Mouse (Mus musculus) leukemia stem cell, adult 10-12 weeks (primary cell): ENCODE results near the gene Iqgap3. TPM values are rescaled to one million over a fixed set of nuclear protein-coding genes. Genes with fewer than 3 reads are reported as not detected.

Experiments
- polyA plus RNA-seq: library from polyadenylated mRNA; stranded (reverse); fragments of >175 nt; gene quantifications from 2 replicates; pipeline ENCODE4 v1.2.3, GENCODE M21; 2012; ENCODE audit warnings: low replicate concordance

Iqgap3 gene
- polyA plus RNA-seq = 5.7 and 16.2 TPM in 2 replicates

DNA sequence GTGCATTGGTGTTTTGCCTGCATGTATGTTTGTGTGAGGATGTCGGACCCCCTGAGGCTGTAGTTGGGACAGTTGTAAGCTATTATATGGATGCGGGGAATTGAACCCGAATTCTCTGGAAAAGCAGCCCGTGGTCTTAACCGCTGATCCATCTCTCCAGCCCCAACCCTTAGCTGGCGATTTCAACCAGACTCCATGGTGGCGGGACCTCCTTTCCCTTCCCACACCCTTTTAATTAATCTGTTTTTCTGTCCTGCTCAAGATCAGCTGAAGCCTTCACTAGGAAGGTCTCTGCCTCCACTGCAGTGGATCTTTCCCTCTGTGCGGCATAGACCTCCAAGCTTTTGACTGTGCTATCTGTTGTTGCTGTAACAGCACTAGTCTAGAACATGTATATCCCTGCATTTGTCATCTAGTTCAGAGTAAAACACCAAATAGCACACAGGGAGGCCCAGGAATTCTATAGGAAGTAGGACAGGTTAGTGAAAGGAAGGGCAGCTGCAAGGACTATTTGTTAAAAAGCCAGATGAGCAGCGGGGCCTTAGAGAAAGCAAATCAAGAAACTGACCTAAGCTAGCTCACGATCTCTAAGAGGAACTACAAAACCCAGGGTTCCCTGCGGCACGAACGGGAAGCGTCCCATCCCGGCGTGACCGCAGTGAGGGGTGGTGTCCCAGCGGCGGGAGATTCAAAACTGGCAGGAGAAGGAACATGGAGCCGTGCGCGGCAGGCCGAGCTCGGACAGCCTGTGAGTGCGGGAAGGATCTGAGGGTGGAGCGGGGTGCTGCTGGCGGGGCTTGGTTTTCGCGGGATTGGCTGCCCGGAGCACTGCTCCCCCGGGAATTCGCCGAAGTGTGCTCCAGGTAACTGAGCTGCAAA is at the start of gene Iqgap3:
Iqgap3 (plus strand) TSS at position 627 of the 879 bp plus-strand sequence.

GRCm38 (mm10) chr3:88042661-88043421 is 38.9 kb upstream of the Iqgap3 start, which contains the start of gene Gpatch4:
Gene Gpatch4 (plus strand): TSS chr3:88043108.

DNA sequence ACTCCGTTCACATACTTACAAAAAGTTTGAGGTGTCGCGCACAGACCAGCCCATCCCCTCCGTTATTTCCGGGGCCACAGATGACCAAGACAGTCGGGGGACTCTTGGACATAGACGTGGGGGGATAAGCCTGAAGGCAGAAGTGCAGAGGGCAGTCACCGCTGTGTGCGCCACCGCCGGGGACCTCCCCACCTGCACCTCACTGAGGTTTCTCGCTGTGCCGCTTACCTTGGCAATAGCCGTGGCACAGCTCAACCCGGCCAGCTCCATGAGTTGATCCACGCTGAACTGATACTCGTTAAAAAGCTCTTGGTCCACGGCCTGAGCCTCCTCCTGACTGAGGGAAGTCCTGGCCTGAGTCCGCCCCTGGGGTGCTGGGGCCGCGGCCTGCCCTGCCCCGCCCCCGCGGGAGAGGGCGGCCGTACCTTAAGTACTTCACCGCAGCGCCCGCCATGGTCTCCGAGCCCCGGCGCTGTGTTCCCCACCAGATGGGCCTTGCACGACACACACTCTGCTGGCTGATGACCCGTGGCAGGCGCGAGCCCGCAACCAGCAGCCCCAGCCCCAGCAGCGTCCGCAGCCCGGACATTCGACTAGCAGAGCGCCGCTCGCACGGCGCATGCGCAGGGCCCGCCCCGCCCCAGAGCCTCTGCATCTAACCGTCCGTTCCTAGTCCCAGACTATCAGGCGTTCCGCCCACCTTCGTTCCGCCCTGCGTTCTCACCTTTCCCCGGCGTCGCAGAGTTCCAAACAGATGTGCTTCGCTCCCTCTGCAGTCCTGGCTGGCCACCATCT is 23.7 kb upstream of the Iqgap3 start, which contains the start of gene Naxe:
Naxe (minus strand) TSS at position 594 of the 795 bp plus-strand sequence.

GRCm38 (mm10) chr3:88078204-88078603 is 3.6 kb upstream of the Iqgap3 start, which contains the start of gene Ttc24:
Gene Ttc24 (minus strand): TSS chr3:88078304.

GRCm38 (mm10) chr3:88141787-88142523 is 60.2 kb downstream of the Iqgap3 start, which contains the start of gene Mef2d:
Gene Mef2d (plus strand): TSS chr3:88142372.

Other genes with a start within 250 kb of the Iqgap3 start
- 5.7 and 12.1 TPM in 2 replicates for gene Sh2d2a, start 235.2 kb upstream of the Iqgap3 start, polyA plus RNA-seq
- 82.3 and 132 TPM in 2 replicates for gene Prcc, start 196.4 kb upstream of the Iqgap3 start, polyA plus RNA-seq
- gene Hdgf, start 175.7 kb upstream of the Iqgap3 start, polyA plus RNA-seq = 767 and 952 TPM in 2 replicates
- 3.9 and 12.2 TPM in 2 replicates for gene Mrpl24, start 162.5 kb upstream of the Iqgap3 start, polyA plus RNA-seq
- 13.1 and 20.4 TPM in 2 replicates for gene Isg20l2, start 151.7 kb upstream of the Iqgap3 start, polyA plus RNA-seq
- gene Rrnad1, start 151.3 kb upstream of the Iqgap3 start, polyA plus RNA-seq = 8.5 and 26.9 TPM in 2 replicates
- gene Crabp2, start 133.3 kb upstream of the Iqgap3 start, polyA plus RNA-seq = not detected in 2 replicates
- gene Nes, start 110.9 kb upstream of the Iqgap3 start, polyA plus RNA-seq = 0.62 and 1.3 TPM in 2 replicates
- gene Bcan, start 81.7 kb upstream of the Iqgap3 start, polyA plus RNA-seq = not detected in 2 replicates
- gene Hapln2, start 54.4 kb upstream of the Iqgap3 start, polyA plus RNA-seq = not detected in 2 replicates
- 6.3 and 10.8 TPM in 2 replicates for gene Gpatch4, start 38.9 kb upstream of the Iqgap3 start, polyA plus RNA-seq
- 12.6 and 22.1 TPM in 2 replicates for gene Naxe, start 23.5 kb upstream of the Iqgap3 start, polyA plus RNA-seq
- not detected in 2 replicates for gene Ttc24, start 3.7 kb upstream of the Iqgap3 start, polyA plus RNA-seq
- 122 and 139 TPM in 2 replicates for gene Mef2d, start 60.4 kb downstream of the Iqgap3 start, polyA plus RNA-seq
- gene Rhbg, start 172.7 kb downstream of the Iqgap3 start, polyA plus RNA-seq = 0.09 TPM in 1 of 2 replicates, not detected in the other
- gene Gm38392, start 205.2 kb downstream of the Iqgap3 start, polyA plus RNA-seq = not detected in 2 replicates
- gene Tsacc, start 215.0 kb downstream of the Iqgap3 start, polyA plus RNA-seq = 0.58 and 0.66 TPM in 2 replicates
- gene Cct3, start 215.1 kb downstream of the Iqgap3 start, polyA plus RNA-seq = 11.4 and 21.3 TPM in 2 replicates
- gene Glmp, start 243.1 kb downstream of the Iqgap3 start, polyA plus RNA-seq = 14.5 and 95.1 TPM in 2 replicates